Mouse (Mus musculus) MEL (cell line): ENCODE measurements around the gene Rnf167. TPM values are rescaled to one million over a fixed set of nuclear protein-coding genes. Genes with fewer than 3 reads are reported as not detected.

Experiments
- DNase-seq: peaks from one replicate; pipeline ENCODE4 v3.0.0; 2011; ENCODE audit warnings: low read depth, low spot score
- H3K27ac ChIP-seq: 2 replicates; pipeline ENCODE4 v1.5.1; 2012; ENCODE audit warnings: low read depth, mild to moderate bottlenecking, control low read depth, low read length, moderate library complexity; ENCODE audit not compliant: control insufficient read depth
- H3K27me3 ChIP-seq, 2 experiments: fragments of 150-350 bp in 1 of 2; sonication (generic) in 1 of 2; 2 replicates each; pipeline ENCODE4 v1.6.1; 2012; ENCODE audit warnings: low read length in 2 of 2, mild to moderate bottlenecking in 2 of 2, improper control_type of control experiment in 1 of 2, moderate library complexity in 1 of 2; ENCODE audit not compliant: insufficient read depth in 2 of 2, control insufficient read depth in 1 of 2
- H3K36me3 ChIP-seq, 2 experiments: 2 replicates each; pipeline ENCODE4 v1.6.1; 2012 to 2014; ENCODE audit warnings: low read length in 2 of 2, improper control_type of control experiment in 1 of 2, inconsistent platforms in 1 of 2, mild to moderate bottlenecking in 1 of 2; ENCODE audit not compliant: insufficient read depth in 2 of 2, control insufficient read depth in 1 of 2
- H3K4me1 ChIP-seq, 2 experiments: fragments of 150-350 bp in 1 of 2; sonication (generic) in 1 of 2; 2 replicates each; pipeline ENCODE4 v1.6.1; 2012; ENCODE audit warnings: low read length in 2 of 2, improper control_type of control experiment in 1 of 2, mild to moderate bottlenecking in 1 of 2; ENCODE audit not compliant: insufficient read depth in 2 of 2, control insufficient read depth in 1 of 2
- H3K4me3 ChIP-seq, 2 experiments: fragments of 150-350 bp in 1 of 2; sonication (generic) in 1 of 2; 2 replicates each; pipeline ENCODE4 v1.5.1; 2012; ENCODE audit warnings: low read depth in 2 of 2, low read length in 2 of 2, mild to moderate bottlenecking in 2 of 2, moderate library complexity in 2 of 2, control low read depth in 1 of 2, improper control_type of control experiment in 1 of 2; ENCODE audit not compliant: control insufficient read depth in 1 of 2, insufficient read depth in 1 of 2
- H3K79me2 ChIP-seq: 2 replicates; pipeline ENCODE4 v1.6.1; 2012; ENCODE audit warnings: mild to moderate bottlenecking, low read length, moderate library complexity; ENCODE audit not compliant: control insufficient read depth, poor library complexity, insufficient read depth
- H3K9ac ChIP-seq: 2 replicates; pipeline ENCODE4 v1.6.1; 2012; ENCODE audit warnings: low read depth, mild to moderate bottlenecking, control low read depth, low read length, moderate library complexity; ENCODE audit not compliant: control insufficient read depth, poor library complexity, severe bottlenecking
- H3K9me3 ChIP-seq: fragments of 150-350 bp; sonication (generic); replicated peaks from 2 replicates; pipeline ENCODE4 v1.6.1; 2012; ENCODE audit warnings: mild to moderate bottlenecking, low read length, improper control_type of control experiment, moderate library complexity; ENCODE audit not compliant: insufficient read depth
- BHLHE40 ChIP-seq: IDR thresholded peaks from 2 replicates; pipeline ENCODE4 v1.6.1; 2012; ENCODE audit warnings: low read depth, mild to moderate bottlenecking, inconsistent platforms, low read length, improper control_type of control experiment, borderline replicate concordance
- CHD2 ChIP-seq: IDR thresholded peaks from 2 replicates; pipeline ENCODE4 v1.6.1; 2011; ENCODE audit warnings: low read length, improper control_type of control experiment
- CTCF ChIP-seq, 3 experiments: IDR thresholded peaks in 2 of 3; conservative IDR thresholded peaks in 1 of 3; 2 replicates each; pipeline ENCODE4 v1.5.1; 2011 to 2012; ENCODE audit warnings: low read length in 3 of 3, low read depth in 2 of 3, mild to moderate bottlenecking in 2 of 3, improper control_type of control experiment in 1 of 3, inconsistent platforms in 1 of 3, mixed read lengths in 1 of 3, moderate library complexity in 1 of 3; ENCODE audit not compliant: control insufficient read depth in 1 of 3, insufficient read depth in 1 of 3, poor library complexity in 1 of 3, severe bottlenecking in 1 of 3
- E2F4 ChIP-seq: IDR thresholded peaks from 2 replicates; pipeline ENCODE4 v1.6.1; 2011; ENCODE audit warnings: low read depth, low read length, improper control_type of control experiment, borderline replicate concordance
- ELF1 ChIP-seq: IDR thresholded peaks from 2 replicates; pipeline ENCODE4 v1.6.1; 2014; ENCODE audit warnings: low read depth, mild to moderate bottlenecking, inconsistent platforms, low read length, improper control_type of control experiment, moderate library complexity
- EP300 ChIP-seq, 2 experiments: IDR thresholded peaks; 2 replicates each; pipeline ENCODE4 v1.6.1; 2011; ENCODE audit warnings: improper control_type of control experiment in 2 of 2, low read length in 2 of 2, low read depth in 1 of 2, mild to moderate bottlenecking in 1 of 2
- ETS1 ChIP-seq: IDR thresholded peaks from 2 replicates; pipeline ENCODE4 v1.6.1; 2012; ENCODE audit warnings: low read depth, mild to moderate bottlenecking, inconsistent platforms, low read length, improper control_type of control experiment, moderate library complexity
- GABPA ChIP-seq: IDR thresholded peaks from 2 replicates; pipeline ENCODE4 v1.6.1; 2012; ENCODE audit warnings: low read depth, mild to moderate bottlenecking, inconsistent platforms, low read length, improper control_type of control experiment, moderate library complexity
- JUND ChIP-seq: IDR thresholded peaks from 2 replicates; pipeline ENCODE4 v1.6.1; 2011; ENCODE audit warnings: low read depth, mild to moderate bottlenecking, improper control_type of control experiment, low read length
- MAFK ChIP-seq: IDR thresholded peaks from 2 replicates; pipeline ENCODE4 v1.6.1; 2011; ENCODE audit warnings: low read depth, mild to moderate bottlenecking, low read length, improper control_type of control experiment, borderline replicate concordance
- MAX ChIP-seq: IDR thresholded peaks from 2 replicates; pipeline ENCODE4 v1.6.1; 2011; ENCODE audit warnings: low read length, improper control_type of control experiment
- MEF2A ChIP-seq: IDR thresholded peaks from 2 replicates; pipeline ENCODE4 v1.6.1; 2014; ENCODE audit warnings: low read depth, mild to moderate bottlenecking, inconsistent platforms, low read length, improper control_type of control experiment; ENCODE audit not compliant: poor library complexity, insufficient replicate concordance, severe bottlenecking; ENCODE audit errors: extremely low read depth
- MXI1 ChIP-seq: IDR thresholded peaks from 2 replicates; pipeline ENCODE4 v1.6.1; 2011; ENCODE audit warnings: mild to moderate bottlenecking, low read depth, low read length, improper control_type of control experiment
- MYC ChIP-seq: IDR thresholded peaks from 2 replicates; pipeline ENCODE4 v1.6.1; 2011; ENCODE audit warnings: low read depth, mild to moderate bottlenecking, low read length, improper control_type of control experiment, moderate library complexity
- NELFE ChIP-seq: IDR thresholded peaks from 2 replicates; pipeline ENCODE4 v1.6.1; 2011; ENCODE audit warnings: low read depth, low read length, improper control_type of control experiment
- NRF1 ChIP-seq: IDR thresholded peaks from 2 replicates; pipeline ENCODE4 v1.6.1; 2014; ENCODE audit warnings: low read depth, mild to moderate bottlenecking, inconsistent platforms, low read length, improper control_type of control experiment, moderate library complexity; ENCODE audit not compliant: poor library complexity, insufficient read depth, severe bottlenecking
- POLR2A ChIP-seq, 2 experiments: IDR thresholded peaks; 2 replicates each; pipeline ENCODE4 v1.6.1; 2011 to 2012; ENCODE audit warnings: low read length in 2 of 2, mild to moderate bottlenecking in 2 of 2, control low read depth in 1 of 2, improper control_type of control experiment in 1 of 2, low read depth in 1 of 2, moderate library complexity in 1 of 2; ENCODE audit not compliant: control insufficient read depth in 1 of 2, insufficient read depth in 1 of 2, poor library complexity in 1 of 2
- SIN3A ChIP-seq: IDR thresholded peaks from 2 replicates; pipeline ENCODE4 v1.6.1; 2012; ENCODE audit warnings: low read length, improper control_type of control experiment, inconsistent platforms
- TAL1 ChIP-seq: IDR thresholded peaks from 2 replicates; pipeline ENCODE4 v1.6.1; 2012; ENCODE audit warnings: mild to moderate bottlenecking, inconsistent platforms, low read length, moderate library complexity, mixed read lengths
- TBP ChIP-seq: IDR thresholded peaks from 2 replicates; pipeline ENCODE4 v1.8.0; 2011; ENCODE audit warnings: low read depth, low read length, improper control_type of control experiment
- TCF12 ChIP-seq: IDR thresholded peaks from 2 replicates; pipeline ENCODE4 v1.6.1; 2014; ENCODE audit warnings: low read depth, mild to moderate bottlenecking, inconsistent platforms, low read length, improper control_type of control experiment, moderate library complexity
- USF2 ChIP-seq, 2 experiments: IDR thresholded peaks; 2 replicates each; pipeline ENCODE4 v1.6.1; 2011 to 2012; ENCODE audit warnings: improper control_type of control experiment in 2 of 2, low read length in 2 of 2, borderline replicate concordance in 1 of 2, inconsistent platforms in 1 of 2, low read depth in 1 of 2, mild to moderate bottlenecking in 1 of 2; ENCODE audit not compliant: insufficient read depth in 1 of 2
- ZKSCAN1 ChIP-seq: IDR thresholded peaks from 2 replicates; pipeline ENCODE4 v1.6.1; 2012; ENCODE audit warnings: low read depth, mild to moderate bottlenecking, inconsistent platforms, low read length, improper control_type of control experiment, moderate library complexity
- ZNF384 ChIP-seq: IDR thresholded peaks from 2 replicates; pipeline ENCODE4 v1.6.1; 2012; ENCODE audit warnings: low read depth, mild to moderate bottlenecking, inconsistent platforms, low read length, improper control_type of control experiment
- polyA plus RNA-seq, 2 experiments: library from polyadenylated mRNA; stranded (reverse) in 1 of 2; unstranded in 1 of 2; fragments of >175 nt in 1 of 2; fragments of >200 nt in 1 of 2; gene quantifications; 2 replicates each; pipeline versions ENCODE4 v1.2.1 to v1.2.4; 2012; ENCODE audit warnings: low replicate concordance in 2 of 2, low read depth in 1 of 2; ENCODE audit not compliant: insufficient read length in 2 of 2, insufficient read depth in 1 of 2, missing spikeins in 1 of 2
- total RNA-seq: library from RNA; depleted of rRNA; stranded (reverse); fragments of 300-350 nt; gene quantifications from 2 replicates; pipeline ENCODE4 v1.2.3, GENCODE M21; 2012

The Rnf167 gene
- total and polyA plus RNA-seq, 3 experiments = 31.4 to 44.4 TPM; not detected in 1

- Histone ChIP-seq H3K79me2 (peaks cover 12% of the 10 kb centered on the region), H3K4me3 (no peak overlapping the region), H3K27me3 (no peaks in the 10 kb centered on the region), H3K27ac (no peak overlapping the region)
- DNase-seq = no peak
- TF ChIP-seq USF2 (IDR thresholded peaks at IDR 0.05; ENCODE audit: borderline replicate concordance in 1 of 2, insufficient read depth in 1 of 2, low read depth in 1 of 2, low read length in 2 of 2) (no peak), MAX (no peak), ZNF384 (no peak), MEF2A (no peak), EP300 (IDR thresholded peaks at IDR 0.05; ENCODE audit: low read depth in 1 of 2, low read length in 2 of 2) (no peak), ELF1 (no peak), MXI1 (no peak), POLR2A (IDR thresholded peaks at IDR 0.05; ENCODE audit: control insufficient read depth in 1 of 2, insufficient read depth in 1 of 2, low read depth in 1 of 2, low read length in 2 of 2, poor library complexity in 1 of 2) (no peak)
- TF ChIP-seq, all 39 proteins: peak for 0
- H3K36me3 ChIP-seq = peaks cover 1 to 5% of the 10 kb centered on the region in 2 experiments; a peak in 3 of 4 replicates
- H3K4me1 ChIP-seq = peaks cover 2 to 9% of the 10 kb centered on the region in 2 experiments; a peak in 3 of 4 replicates
- no peak overlapping the region for H3K9ac ChIP-seq
- no peaks in the 10 kb centered on the region for H3K9me3 ChIP-seq
Measured at GRCm38 (mm10) chr11:70663957-70664356, 16.9 kb downstream of the Rnf167 start.

- H3K4me1 ChIP-seq = peaks cover 2 to 9% of the 10 kb centered on the region in 2 experiments; a peak in 3 of 4 replicates
- H3K36me3 ChIP-seq = peaks cover 1 to 5% of the 10 kb centered on the region in 2 experiments; a peak in 3 of 4 replicates
- H3K27ac ChIP-seq = no peak overlapping the region
- TF ChIP-seq BHLHE40 (no peak), CTCF (IDR thresholded peaks at IDR 0.05 in 2 of 3, conservative IDR thresholded peaks at IDR 0.05 in 1 of 3; ENCODE audit: control insufficient read depth in 1 of 3, insufficient read depth in 1 of 3, low read depth in 2 of 3, low read length in 3 of 3, poor library complexity in 1 of 3, severe bottlenecking in 1 of 3) (peak in 1 of 3 experiments; percentile 29; a peak in 1 of 6 replicates), ZKSCAN1 (no peak)
- no peak overlapping the region for H3K4me3 ChIP-seq
- H3K79me2 ChIP-seq = peaks cover 17% of the 10 kb centered on the region
- DNase-seq = no peak
- H3K9ac ChIP-seq = no peak overlapping the region
- no peaks in the 10 kb centered on the region for H3K9me3 ChIP-seq
- H3K27me3 ChIP-seq = no peaks in the 10 kb centered on the region
Measured at GRCm38 (mm10) chr11:70664741-70665140, 17.7 kb downstream of the Rnf167 start.

GRCm38 (mm10) chr11:70666687-70667086 is 19.7 kb downstream of the Rnf167 start:
- H3K27ac ChIP-seq = no peak overlapping the region
- H3K9ac ChIP-seq = no peak overlapping the region
- peaks cover 18% of the 10 kb centered on the region for H3K79me2 ChIP-seq
- TF ChIP-seq E2F4 (no peak), GABPA (no peak), USF2 (IDR thresholded peaks at IDR 0.05; ENCODE audit: borderline replicate concordance in 1 of 2, insufficient read depth in 1 of 2, low read depth in 1 of 2, low read length in 2 of 2) (no peak), ZKSCAN1 (no peak), POLR2A (IDR thresholded peaks at IDR 0.05; ENCODE audit: control insufficient read depth in 1 of 2, insufficient read depth in 1 of 2, low read depth in 1 of 2, low read length in 2 of 2, poor library complexity in 1 of 2) (no peak), MAX (no peak), TAL1 (no peak), TBP (no peak), ZNF384 (no peak), TCF12 (no peak), NELFE (no peak), ETS1 (no peak), MYC (no peak), SIN3A (no peak), EP300 (IDR thresholded peaks at IDR 0.05; ENCODE audit: low read depth in 1 of 2, low read length in 2 of 2) (no peak), NRF1 (no peak), MAFK (no peak), CHD2 (no peak), JUND (no peak)
- no peaks in the 10 kb centered on the region for H3K27me3 ChIP-seq
- no peak for DNase-seq
- peaks cover 1 to 7% of the 10 kb centered on the region in 2 experiments; a peak in 3 of 4 replicates for H3K36me3 ChIP-seq
- peaks cover 2 to 18% of the 10 kb centered on the region in 2 experiments; a peak in 3 of 4 replicates for H3K4me1 ChIP-seq
- H3K9me3 ChIP-seq = no peaks in the 10 kb centered on the region
- H3K4me3 ChIP-seq = no peak overlapping the region
